Mouse (Mus musculus) c-Kit-positive CD71-positive TER-119-positive erythroid progenitor cells, embryonic 14.5 days (primary cell): Measurements from ENCODE around the gene Myo15.
A peak's percentile ranks its signal among the peaks of the same experiment; 100 is the strongest.
"Not testable (repeated sequence)": the region's sequence is repeated elsewhere in the genome, so short reads cannot be mapped to it uniquely, and the experiment has no call there.

Experiments used
- DNase-seq: peaks from one replicate; pipeline ENCODE4 v3.0.0-alpha.2; 2013; ENCODE audit warnings: low spot score

Gene Myo15

GRCm38 (mm10) chr11:60469039-60469438 is at the start of gene Myo15:
Gene Myo15 (plus strand): TSS chr11:60469339.
- DNase-seq = no peak

- no peak for DNase-seq
Measured at GRCm38 (mm10) chr11:60422046-60422668, 47.0 kb upstream of the Myo15 start.

GRCm38 (mm10) chr11:60423006-60423405 is 46.1 kb upstream of the Myo15 start:
- DNase-seq = no peak

GRCm38 (mm10) chr11:60426417-60426816 is 42.7 kb upstream of the Myo15 start:
- DNase-seq = no peak

- no peak for DNase-seq
Measured at GRCm38 (mm10) chr11:60427628-60428027, 41.5 kb upstream of the Myo15 start.

- DNase-seq = no peak
Measured at GRCm38 (mm10) chr11:60433501-60433900, 35.6 kb upstream of the Myo15 start.

- DNase-seq = no peak
Measured at GRCm38 (mm10) chr11:60435133-60435532, 34.0 kb upstream of the Myo15 start.

- no peak for DNase-seq
Measured at GRCm38 (mm10) chr11:60436618-60437017, 32.5 kb upstream of the Myo15 start.

GRCm38 (mm10) chr11:60439621-60440020 is 29.5 kb upstream of the Myo15 start:
- not testable (repeated sequence) for DNase-seq

- no peak for DNase-seq
Measured at GRCm38 (mm10) chr11:60440176-60440575, 29.0 kb upstream of the Myo15 start.

GRCm38 (mm10) chr11:60442896-60443295 is 26.2 kb upstream of the Myo15 start:
- no peak for DNase-seq

GRCm38 (mm10) chr11:60444007-60444406 is 25.1 kb upstream of the Myo15 start:
- no peak for DNase-seq

- peak; percentile 80 for DNase-seq
Measured at GRCm38 (mm10) chr11:60454080-60454744, 14.9 kb upstream of the Myo15 start, which contains the start of gene Drg2. Gene Drg2 (plus strand): TSS chr11:60454591.

GRCm38 (mm10) chr11:60454745-60455087 is 14.4 kb upstream of the Myo15 start:
- DNase-seq = peak; percentile 21

- no peak for DNase-seq
Measured at GRCm38 (mm10) chr11:60457973-60458372, 11.2 kb upstream of the Myo15 start.

- DNase-seq = peak; percentile 54
Measured at GRCm38 (mm10) chr11:60465943-60466380, 3.2 kb upstream of the Myo15 start.

- DNase-seq = no peak
Measured at GRCm38 (mm10) chr11:60470743-60471142, 1.6 kb downstream of the Myo15 start.

GRCm38 (mm10) chr11:60474534-60474933 is 5.4 kb downstream of the Myo15 start:
- no peak for DNase-seq

- DNase-seq = no peak
Measured at GRCm38 (mm10) chr11:60475668-60476362, 6.7 kb downstream of the Myo15 start.

- DNase-seq = no peak
Measured at GRCm38 (mm10) chr11:60478121-60478520, 9.0 kb downstream of the Myo15 start.

- peak; percentile 74 for DNase-seq
Measured at GRCm38 (mm10) chr11:60486267-60486666, 17.1 kb downstream of the Myo15 start.

- no peak for DNase-seq
Measured at GRCm38 (mm10) chr11:60492726-60493125, 23.6 kb downstream of the Myo15 start.

GRCm38 (mm10) chr11:60495692-60496091 is 26.6 kb downstream of the Myo15 start:
- no peak for DNase-seq
